Mouse (Mus musculus): ENCODE measurements around the gene 1810055G02Rik.

Gene 1810055G02Rik

GRCm38 (mm10) chr19:3708078-3709012 is at the start of gene 1810055G02Rik:
Gene 1810055G02Rik, plus strand, starts transcription at chr19:3708293.
- DNase-seq (ENCODE audit: low spot score in 2 of 2) = peak; percentile 98 to 100

GRCm38 (mm10) chr19:3665510-3665909 is 42.6 kb upstream of the 1810055G02Rik start:
- DNase-seq (ENCODE audit: low spot score in 2 of 2) = no peak

GRCm38 (mm10) chr19:3666632-3667031 is 41.5 kb upstream of the 1810055G02Rik start:
- DNase-seq (ENCODE audit: low spot score in 2 of 2) = no peak

- no peak for DNase-seq (ENCODE audit: low spot score in 2 of 2)
Observed at GRCm38 (mm10) chr19:3667155-3667895, 40.8 kb upstream of the 1810055G02Rik start.

- no peak for DNase-seq (ENCODE audit: low spot score in 2 of 2)
Observed at GRCm38 (mm10) chr19:3667979-3668378, 40.1 kb upstream of the 1810055G02Rik start.

GRCm38 (mm10) chr19:3668551-3668950 is 39.5 kb upstream of the 1810055G02Rik start:
- no peak for DNase-seq (ENCODE audit: low spot score in 2 of 2)

- no peak for DNase-seq (ENCODE audit: low spot score in 2 of 2)
Observed at GRCm38 (mm10) chr19:3669100-3669499, 39.0 kb upstream of the 1810055G02Rik start.

GRCm38 (mm10) chr19:3673149-3673548 is 34.9 kb upstream of the 1810055G02Rik start:
- DNase-seq (ENCODE audit: low spot score in 2 of 2) = no peak

GRCm38 (mm10) chr19:3674122-3674855 is 33.8 kb upstream of the 1810055G02Rik start:
- no peak for DNase-seq (ENCODE audit: low spot score in 2 of 2)

- DNase-seq (ENCODE audit: low spot score in 2 of 2) = no peak
Observed at GRCm38 (mm10) chr19:3680732-3681131, 27.4 kb upstream of the 1810055G02Rik start.

- DNase-seq (ENCODE audit: low spot score in 2 of 2) = no peak
Observed at GRCm38 (mm10) chr19:3681310-3681934, 26.7 kb upstream of the 1810055G02Rik start.

GRCm38 (mm10) chr19:3684414-3684813 is 23.7 kb upstream of the 1810055G02Rik start:
- no peak for DNase-seq (ENCODE audit: low spot score in 2 of 2)

GRCm38 (mm10) chr19:3684957-3685580 is 23.0 kb upstream of the 1810055G02Rik start:
- DNase-seq (ENCODE audit: low spot score in 2 of 2) = no peak

GRCm38 (mm10) chr19:3685611-3686214 is 22.4 kb upstream of the 1810055G02Rik start:
- DNase-seq (ENCODE audit: low spot score in 2 of 2) = no peak

GRCm38 (mm10) chr19:3686215-3686894 is 21.7 kb upstream of the 1810055G02Rik start, which contains the start of gene Lrp5:
Gene Lrp5, minus strand, starts transcription at chr19:3686564.
- no peak for DNase-seq (ENCODE audit: low spot score in 2 of 2)

- DNase-seq (ENCODE audit: low spot score in 2 of 2) = no peak
Observed at GRCm38 (mm10) chr19:3687676-3688171, 20.4 kb upstream of the 1810055G02Rik start.

GRCm38 (mm10) chr19:3691337-3691736 is 16.8 kb upstream of the 1810055G02Rik start:
- DNase-seq (ENCODE audit: low spot score in 2 of 2) = no peak

- DNase-seq (ENCODE audit: low spot score in 2 of 2) = no peak
Observed at GRCm38 (mm10) chr19:3692414-3693145, 15.5 kb upstream of the 1810055G02Rik start.

GRCm38 (mm10) chr19:3694476-3694875 is 13.6 kb upstream of the 1810055G02Rik start:
- DNase-seq (ENCODE audit: low spot score in 2 of 2) = no peak
